Mouse (Mus musculus) CH12.LX (cell line): ENCODE data around the gene Dmrtc2. TPM values are rescaled to one million over a fixed set of nuclear protein-coding genes. Genes with fewer than 3 reads are reported as not detected.

Source experiments
- DNase-seq: peaks from one replicate; pipeline ENCODE4 v3.0.0-alpha.2; 2013; ENCODE audit errors: extremely low read depth
- H3K27ac ChIP-seq: 2 replicates; pipeline ENCODE4 v1.5.1; 2012; ENCODE audit warnings: low read depth, mild to moderate bottlenecking, control low read depth, moderate library complexity; ENCODE audit not compliant: insufficient read depth
- H3K27me3 ChIP-seq: replicated peaks from 2 replicates; pipeline ENCODE3; 2012; ENCODE audit warnings: inconsistent platforms
- H3K36me3 ChIP-seq, 2 experiments: replicated peaks in 1 of 2; 2 replicates each; pipeline versions ENCODE3 to v1.6.1; 2012; ENCODE audit warnings: inconsistent platforms in 1 of 2, low read length in 1 of 2, mild to moderate bottlenecking in 1 of 2, mixed read lengths in 1 of 2, moderate library complexity in 1 of 2; ENCODE audit not compliant: control insufficient read depth in 1 of 2, insufficient read depth in 1 of 2
- H3K4me1 ChIP-seq, 2 experiments: 2 replicates each; pipeline ENCODE4 v1.6.1; 2012; ENCODE audit warnings: inconsistent platforms in 1 of 2, moderate library complexity in 1 of 2; ENCODE audit not compliant: insufficient read depth in 2 of 2, control insufficient read depth in 1 of 2
- H3K4me2 ChIP-seq: 2 replicates; pipeline ENCODE4 v1.6.1; 2012; ENCODE audit warnings: low read depth, mild to moderate bottlenecking, control low read depth; ENCODE audit not compliant: poor library complexity, insufficient read depth, severe bottlenecking
- H3K4me3 ChIP-seq, 3 experiments: fragments of 150-350 bp in 1 of 3; sonication (generic) in 1 of 3; replicated peaks in 1 of 3; 2 replicates each; pipeline versions ENCODE3 to v1.5.1; 2011 to 2012; ENCODE audit warnings: low read depth in 2 of 3, low read length in 2 of 3, mild to moderate bottlenecking in 2 of 3, moderate library complexity in 2 of 3, control low read depth in 1 of 3, improper control_type of control experiment in 1 of 3, inconsistent platforms in 1 of 3, mixed read lengths in 1 of 3; ENCODE audit not compliant: poor library complexity in 1 of 3
- H3K79me2 ChIP-seq: replicated peaks from 2 replicates; pipeline ENCODE4 v1.6.1; 2012; ENCODE audit warnings: mild to moderate bottlenecking, moderate library complexity; ENCODE audit not compliant: control insufficient read depth, poor library complexity, insufficient read depth, severe bottlenecking; ENCODE audit errors: extremely low read depth
- H3K9ac ChIP-seq: 2 replicates; pipeline ENCODE4 v1.6.1; 2012; ENCODE audit warnings: low read depth, mild to moderate bottlenecking, control low read depth, moderate library complexity; ENCODE audit not compliant: insufficient read depth
- H3K9me3 ChIP-seq: replicated peaks from 2 replicates; pipeline ENCODE3; 2012; ENCODE audit warnings: low read length, inconsistent platforms, mixed read lengths
- BHLHE40 ChIP-seq: IDR thresholded peaks from 2 replicates; pipeline ENCODE4 v1.6.1; 2011; ENCODE audit warnings: mild to moderate bottlenecking, low read depth, low read length, improper control_type of control experiment
- CTCF ChIP-seq, 2 experiments: IDR thresholded peaks in 1 of 2; conservative IDR thresholded peaks in 1 of 2; 2 replicates each; pipeline ENCODE4 v1.5.1; 2011 to 2012; ENCODE audit warnings: low read depth in 2 of 2, low read length in 2 of 2, improper control_type of control experiment in 1 of 2, inconsistent platforms in 1 of 2, mild to moderate bottlenecking in 1 of 2, moderate library complexity in 1 of 2
- E2F4 ChIP-seq: IDR thresholded peaks from 2 replicates; pipeline ENCODE4 v1.6.1; 2011; ENCODE audit warnings: low read depth, low read length, improper control_type of control experiment; ENCODE audit not compliant: insufficient replicate concordance
- ELF1 ChIP-seq: IDR thresholded peaks from 2 replicates; pipeline ENCODE4 v1.6.1; 2014; ENCODE audit warnings: low read depth, mild to moderate bottlenecking, inconsistent platforms, low read length, improper control_type of control experiment
- IRF4 ChIP-seq: IDR thresholded peaks from 2 replicates; pipeline ENCODE4 v1.6.1; 2014; ENCODE audit warnings: low read depth, mild to moderate bottlenecking, inconsistent platforms, low read length, improper control_type of control experiment
- JUN ChIP-seq: IDR thresholded peaks from 2 replicates; pipeline ENCODE4 v1.6.1; 2011; ENCODE audit warnings: low read depth, mild to moderate bottlenecking, low read length, improper control_type of control experiment, moderate library complexity; ENCODE audit not compliant: insufficient read depth
- JUND ChIP-seq: conservative IDR thresholded peaks from 2 replicates; pipeline ENCODE4 v1.6.1; 2011; ENCODE audit warnings: low read depth, low read length, improper control_type of control experiment
- KAT2A ChIP-seq: IDR thresholded peaks from 2 replicates; pipeline ENCODE4 v1.6.1; 2012; ENCODE audit warnings: low read length, improper control_type of control experiment, inconsistent platforms; ENCODE audit not compliant: insufficient replicate concordance
- MAFK ChIP-seq: IDR thresholded peaks from 2 replicates; pipeline ENCODE4 v1.6.1; 2011; ENCODE audit warnings: low read length, improper control_type of control experiment; ENCODE audit not compliant: insufficient replicate concordance
- MXI1 ChIP-seq: IDR thresholded peaks from 2 replicates; pipeline ENCODE4 v1.6.1; 2011; ENCODE audit warnings: mild to moderate bottlenecking, low read depth, low read length, improper control_type of control experiment
- MYC ChIP-seq: IDR thresholded peaks from 2 replicates; pipeline ENCODE4 v1.6.1; 2011; ENCODE audit warnings: low read depth, mild to moderate bottlenecking, improper control_type of control experiment, low read length
- NELFE ChIP-seq: IDR thresholded peaks from 2 replicates; pipeline ENCODE4 v1.6.1; 2011; ENCODE audit warnings: low read depth, low read length, improper control_type of control experiment
- NRF1 ChIP-seq: IDR thresholded peaks from 2 replicates; pipeline ENCODE4 v1.6.1; 2014; ENCODE audit warnings: low read depth, mild to moderate bottlenecking, inconsistent platforms, low read length, improper control_type of control experiment, moderate library complexity
- RCOR1 ChIP-seq: conservative IDR thresholded peaks from 2 replicates; pipeline ENCODE4 v1.6.1; 2012; ENCODE audit warnings: low read depth, mild to moderate bottlenecking, inconsistent platforms, low read length, improper control_type of control experiment
- TCF12 ChIP-seq: IDR thresholded peaks from 2 replicates; pipeline ENCODE4 v1.6.1; 2014; ENCODE audit warnings: low read depth, mild to moderate bottlenecking, inconsistent platforms, low read length, improper control_type of control experiment
- UBTF ChIP-seq: IDR thresholded peaks from 2 replicates; pipeline ENCODE4 v1.6.1; 2012; ENCODE audit warnings: low read depth, mild to moderate bottlenecking, inconsistent platforms, low read length, improper control_type of control experiment, moderate library complexity
- USF1 ChIP-seq: IDR thresholded peaks from 2 replicates; pipeline ENCODE4 v1.6.1; 2014; ENCODE audit warnings: low read depth, mild to moderate bottlenecking, inconsistent platforms, low read length, improper control_type of control experiment
- ZC3H11A ChIP-seq: IDR thresholded peaks from 2 replicates; pipeline ENCODE4 v1.6.1; 2012; ENCODE audit warnings: low read depth, mild to moderate bottlenecking, inconsistent platforms, low read length, improper control_type of control experiment
- ZKSCAN1 ChIP-seq: IDR thresholded peaks from 2 replicates; pipeline ENCODE4 v1.6.1; 2012; ENCODE audit warnings: low read depth, inconsistent platforms, low read length, improper control_type of control experiment, borderline replicate concordance
- ZNF384 ChIP-seq: IDR thresholded peaks from 2 replicates; pipeline ENCODE4 v1.6.1; 2012; ENCODE audit warnings: low read depth, low read length, improper control_type of control experiment, inconsistent platforms
- dilution Hi-C: fragments of 300-500 bp; cut with MboI; formaldehyde crosslinking; loops from 2 replicates; pipeline ENCODE4 v1.14.3; 2020; ENCODE audit warnings: low sequenced_read_pairs; ENCODE audit not compliant: extremely low pct_unique_long_range_greater_than_20kb, extremely low pct_ligation_motif_present
- in situ Hi-C: fragments of 300-500 bp; cut with MboI; formaldehyde crosslinking; loops from 3 replicates; pipeline ENCODE4 v1.14.3; 2019; ENCODE audit warnings: low sequenced_read_pairs, low pct_ligation_motif_present, low pct_unique_long_range_greater_than_20kb, mixed read lengths
- polyA plus RNA-seq: library from polyadenylated mRNA; unstranded; fragments of >175 nt; gene quantifications from 2 replicates; pipeline ENCODE4 v1.2.1, GENCODE M21; 2012; ENCODE audit warnings: low read depth; ENCODE audit not compliant: insufficient read length
- total RNA-seq, 2 experiments: library from RNA; depleted of rRNA; stranded (reverse); fragments of 300-350 nt in 1 of 2; fragments of >200 nt in 1 of 2; gene quantifications; 2 replicates each; pipeline ENCODE4 v1.2.3; 2012 to 2014

The Dmrtc2 gene
- total and polyA plus RNA-seq, 3 experiments = not detected

DNA sequence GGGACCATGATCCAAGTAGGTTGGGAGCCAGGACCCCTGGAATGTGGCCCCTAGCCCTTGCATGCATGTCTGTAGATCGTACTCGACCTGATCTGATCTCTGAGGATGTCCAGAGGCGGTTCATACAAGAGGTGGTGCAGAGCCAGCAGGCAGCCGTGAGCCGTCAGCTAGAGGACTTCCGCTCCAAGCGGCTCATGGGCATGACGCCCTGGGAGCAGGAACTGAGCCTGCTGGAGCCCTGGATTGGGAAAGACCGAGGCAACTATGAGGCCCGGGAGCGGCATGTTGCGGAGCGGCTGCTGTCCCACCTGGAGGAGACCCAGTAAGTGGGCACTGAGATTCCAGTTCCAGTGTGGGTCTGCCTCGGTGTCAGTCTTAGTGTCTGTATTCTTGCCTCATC lies 42.6 kb downstream of the Dmrtc2 start:
- Histone ChIP-seq H3K27ac (no peak overlapping the region), H3K9ac (no peak overlapping the region), H3K4me2 (no peak overlapping the region), H3K9me3 (no peaks in the 10 kb centered on the region), H3K27me3 (no peaks in the 10 kb centered on the region), H3K79me2 (0 out of 2 replicates have a peak, but pooled peaks cover 2% of the 10 kb centered on the region), H3K4me1 (peaks cover 0 to 4% of the 10 kb centered on the region in 2 experiments; a peak in 2 of 4 replicates), H3K36me3 (peaks cover 61 to 74% of the 10 kb centered on the region in 2 experiments), H3K4me3 (no peak overlapping the region)
- TF ChIP-seq NRF1 = no peak
- TF ChIP-seq RCOR1 = no peak
- no peak for TF ChIP-seq CTCF (conservative IDR thresholded peaks at IDR 0.05 in 1 of 2, IDR thresholded peaks at IDR 0.05 in 1 of 2; ENCODE audit: low read depth in 2 of 2, low read length in 2 of 2)
- no peak for TF ChIP-seq MYC
- no peak for TF ChIP-seq ZNF384
- TF ChIP-seq JUND = no peak
- no peak for TF ChIP-seq UBTF
- TF ChIP-seq MXI1 = no peak
- no peak for TF ChIP-seq JUN
- TF ChIP-seq BHLHE40 = no peak
- TF ChIP-seq USF1 = no peak
- no peak for TF ChIP-seq NELFE
- no peak for TF ChIP-seq ZKSCAN1
- no peak for TF ChIP-seq MAFK
- no peak for TF ChIP-seq ELF1
- TF ChIP-seq ZC3H11A = no peak
- TF ChIP-seq IRF4 = no peak
- no peak for TF ChIP-seq KAT2A
- DNase-seq = no peak
- dilution Hi-C loops (no loop called here), in situ Hi-C loops (no loop called here)

DNA sequence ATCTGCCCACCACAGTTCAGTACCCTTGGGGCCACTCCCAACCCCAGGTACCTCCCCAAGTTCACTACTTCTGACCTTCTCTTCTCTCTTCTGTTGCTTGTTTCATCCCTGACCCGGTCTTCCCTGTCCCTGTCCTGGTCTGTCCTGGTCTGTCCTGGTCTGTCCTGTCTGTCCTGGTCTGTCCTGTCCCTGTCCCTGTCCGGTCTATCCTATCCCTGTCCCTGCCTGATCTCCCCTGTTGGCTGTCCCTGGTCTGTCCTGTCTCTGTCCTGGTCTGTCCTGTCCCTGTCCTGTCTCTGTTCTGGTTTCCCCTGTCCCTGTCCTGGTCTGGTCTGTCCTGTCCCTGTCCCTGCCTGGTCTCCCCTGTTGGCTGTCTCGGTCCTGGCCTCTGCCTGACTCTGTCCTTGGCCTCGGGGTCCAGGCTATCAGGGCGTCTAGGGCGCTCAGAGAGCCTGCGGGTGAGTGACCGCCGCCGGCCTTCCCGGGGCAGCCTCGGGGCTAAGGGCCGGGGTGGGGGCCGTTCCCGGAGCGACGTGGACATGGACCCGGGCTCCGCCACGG lies 49.0 kb downstream of the Dmrtc2 start:
- Histone ChIP-seq H3K4me2 (no peak overlapping the region), H3K36me3 (peaks cover 72% of the 10 kb centered on the region in 2 experiments), H3K9me3 (no peaks in the 10 kb centered on the region), H3K27ac (no peak overlapping the region; the same call in 1 of the 2 replicates), H3K27me3 (no peaks in the 10 kb centered on the region), H3K9ac (no peak overlapping the region), H3K4me3 (no peak overlapping the region), H3K4me1 (no peaks in the 10 kb centered on the region), H3K79me2 (no peaks in the 10 kb centered on the region)
- TF ChIP-seq TCF12 = no peak
- no peak for TF ChIP-seq NELFE
- TF ChIP-seq E2F4 = no peak
- dilution Hi-C loops = no loop called here
- in situ Hi-C loops = no loop called here
- no peak for DNase-seq
